Mouse (Mus musculus): ENCODE results near the gene Nploc4. TPM values are rescaled to one million over a fixed set of nuclear protein-coding genes. Genes with fewer than 3 reads are reported as not detected.
A peak's percentile ranks its signal among the peaks of the same experiment; 100 is the strongest.
"Not testable (repeated sequence)": the region's sequence is repeated elsewhere in the genome, so short reads cannot be mapped to it uniquely, and the experiment has no call there.

The Nploc4 gene
- total and polyA plus RNA-seq, 2 experiments = 24.6 to 58.9 TPM

DNA sequence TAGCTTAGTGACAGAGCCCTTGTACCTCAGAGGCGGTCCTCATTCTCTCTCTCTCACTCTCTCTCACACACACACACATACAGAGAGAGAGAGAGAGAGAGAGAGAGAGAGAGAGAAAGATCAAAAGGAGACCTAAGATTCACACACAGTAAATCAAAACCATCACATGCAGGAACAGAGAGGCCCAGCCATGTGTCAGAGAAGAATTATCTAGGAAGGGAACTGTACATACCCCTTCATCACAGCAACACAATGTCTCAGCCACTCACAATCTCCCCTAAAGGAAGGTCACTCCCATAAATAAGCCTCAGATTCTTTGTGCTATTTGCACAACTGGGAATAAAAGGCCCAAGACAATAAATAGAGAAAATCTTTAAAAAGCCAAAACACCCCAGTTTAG is 18.9 kb downstream of the Nploc4 start:
- Histone ChIP-seq H3K27me3 (ENCODE audit: control insufficient read depth, insufficient read depth, low read length) (no peaks in the 10 kb centered on the region), H3K4me3 (ENCODE audit: insufficient read depth, low read depth, low read length) (no peak overlapping the region), H3K79me2 (ENCODE audit: control insufficient read depth, insufficient read depth, low read length) (peaks cover 10% of the 10 kb centered on the region; the same call in 1 of the 2 replicates), H3K36me3 (ENCODE audit: control insufficient read depth, insufficient read depth, low read length) (peaks cover 55% of the 10 kb centered on the region), H3K4me1 (ENCODE audit: control insufficient read depth, insufficient read depth, low read length) (peaks cover 21% of the 10 kb centered on the region), H3K9ac (ENCODE audit: low read depth, low read length) (no peak overlapping the region), H3K27ac (replicated peaks; ENCODE audit: insufficient read depth, low read depth, low read length) (no peak overlapping the region)
- TF ChIP-seq POLR2A (IDR thresholded peaks at IDR 0.05; ENCODE audit: extremely low read depth, insufficient read depth, low read length) (no peak), CTCF (IDR thresholded peaks at IDR 0.05; ENCODE audit: low read depth, low read length) (no peak)
- DNase-seq (ENCODE audit: extremely low read depth, low read depth, low spot score) = no peak
- WGBS = 100% methylated on average over 1 of the region's 1 CpGs

DNA sequence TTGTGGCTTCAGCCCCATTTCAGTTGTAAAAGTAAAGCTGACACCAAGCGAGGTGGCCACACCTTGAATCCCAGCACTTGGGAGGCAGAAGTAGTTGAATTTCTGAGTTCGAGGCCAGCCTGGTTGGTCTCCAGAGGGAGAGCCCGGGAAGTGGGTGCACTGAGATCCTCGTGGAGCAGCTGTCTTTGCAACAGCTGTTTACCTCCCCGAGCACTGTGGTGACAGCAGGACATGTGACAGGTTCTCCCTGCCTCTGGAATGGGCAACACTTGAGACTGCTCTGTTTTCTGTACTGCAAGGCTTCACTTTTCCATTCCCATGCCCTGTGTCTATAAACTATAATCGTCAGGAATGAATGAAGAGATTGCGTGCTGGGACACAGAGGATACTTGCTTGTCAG is 19.7 kb downstream of the Nploc4 start:
- no peak overlapping the region for H3K9ac ChIP-seq (ENCODE audit: low read depth, low read length)
- no peaks in the 10 kb centered on the region for H3K27me3 ChIP-seq (ENCODE audit: control insufficient read depth, insufficient read depth, low read length)
- H3K36me3 ChIP-seq (ENCODE audit: control insufficient read depth, insufficient read depth, low read length) = peaks cover 61% of the 10 kb centered on the region
- no peak for TF ChIP-seq POLR2A (IDR thresholded peaks at IDR 0.05; ENCODE audit: extremely low read depth, insufficient read depth, low read length)
- no peak for TF ChIP-seq CTCF (IDR thresholded peaks at IDR 0.05; ENCODE audit: low read depth, low read length)
- WGBS = 87% methylated on average over 7 of the region's 7 CpGs
- H3K4me3 ChIP-seq (ENCODE audit: insufficient read depth, low read depth, low read length) = no peak overlapping the region
- H3K79me2 ChIP-seq (ENCODE audit: control insufficient read depth, insufficient read depth, low read length) = peaks cover 10% of the 10 kb centered on the region; the same call in 1 of the 2 replicates
- peaks cover 17% of the 10 kb centered on the region for H3K4me1 ChIP-seq (ENCODE audit: control insufficient read depth, insufficient read depth, low read length)
- DNase-seq (ENCODE audit: extremely low read depth, low read depth, low spot score) = no peak
- H3K27ac ChIP-seq (replicated peaks; ENCODE audit: insufficient read depth, low read depth, low read length) = no peak overlapping the region

DNA sequence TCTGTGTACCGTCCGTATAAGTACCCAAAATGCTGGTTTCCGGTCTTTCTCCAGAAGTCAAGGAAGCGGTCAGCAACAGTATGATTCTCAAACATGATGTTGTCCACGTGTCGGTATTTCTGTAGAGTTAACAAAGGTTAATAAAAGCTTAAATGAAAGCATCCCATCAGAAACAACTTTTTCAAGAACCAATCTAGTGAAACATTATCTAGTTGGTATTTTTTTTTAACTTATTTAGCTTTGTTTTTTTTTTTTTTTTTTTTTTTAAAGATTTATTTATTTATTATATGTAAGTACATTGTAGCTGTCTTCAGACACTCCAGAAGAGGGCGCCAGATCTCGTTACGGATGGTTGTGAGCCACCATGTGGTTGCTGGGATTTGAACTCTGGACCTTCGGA is 23.9 kb downstream of the Nploc4 start:
- not testable (repeated sequence) for H3K27ac ChIP-seq (replicated peaks; ENCODE audit: insufficient read depth, low read depth, low read length); H3K79me2 ChIP-seq (ENCODE audit: control insufficient read depth, insufficient read depth, low read length); H3K4me1 ChIP-seq (ENCODE audit: control insufficient read depth, insufficient read depth, low read length); H3K27me3 ChIP-seq (ENCODE audit: control insufficient read depth, insufficient read depth, low read length); H3K9ac ChIP-seq (ENCODE audit: low read depth, low read length); H3K4me3 ChIP-seq (ENCODE audit: insufficient read depth, low read depth, low read length); DNase-seq (ENCODE audit: extremely low read depth, low read depth, low spot score)
- peaks cover 76% of the 10 kb centered on the region for H3K36me3 ChIP-seq (ENCODE audit: control insufficient read depth, insufficient read depth, low read length)
- TF ChIP-seq CTCF (IDR thresholded peaks at IDR 0.05; ENCODE audit: low read depth, low read length) = 0 out of 2 replicates have a peak, but pooled peaks have one; percentile 0
- WGBS = 97% methylated on average over 7 of the region's 10 CpGs

DNA sequence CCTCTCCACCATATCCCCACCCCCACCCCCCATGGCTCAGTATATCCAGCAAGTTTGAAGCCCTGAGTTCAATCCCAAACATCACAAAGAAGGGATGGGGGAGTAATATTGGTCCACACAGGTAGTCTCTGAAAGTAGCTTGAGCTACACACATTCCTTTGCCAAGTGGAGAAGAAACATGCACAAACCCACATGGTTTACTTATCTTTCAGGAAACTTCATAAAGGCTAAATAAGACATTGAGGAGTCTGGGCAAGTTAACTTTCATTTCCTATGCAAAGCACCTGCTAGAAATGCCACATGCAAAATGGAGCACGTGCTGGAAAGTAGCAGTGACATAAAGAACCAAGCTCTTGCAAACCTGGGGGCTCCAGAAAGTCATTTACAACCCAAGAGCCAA is 31.1 kb downstream of the Nploc4 start:
- peaks cover 8% of the 10 kb centered on the region; the same call in 1 of the 2 replicates for H3K79me2 ChIP-seq (ENCODE audit: control insufficient read depth, insufficient read depth, low read length)
- no peak overlapping the region for H3K4me3 ChIP-seq (ENCODE audit: insufficient read depth, low read depth, low read length)
- 84% methylated on average over 1 of the region's 1 CpGs for WGBS
- H3K27me3 ChIP-seq (ENCODE audit: control insufficient read depth, insufficient read depth, low read length) = no peaks in the 10 kb centered on the region
- H3K36me3 ChIP-seq (ENCODE audit: control insufficient read depth, insufficient read depth, low read length) = peaks cover 88% of the 10 kb centered on the region
- no peak for TF ChIP-seq POLR2A (IDR thresholded peaks at IDR 0.05; ENCODE audit: extremely low read depth, insufficient read depth, low read length)
- TF ChIP-seq CTCF (IDR thresholded peaks at IDR 0.05; ENCODE audit: low read depth, low read length) = no peak
- no peaks in the 10 kb centered on the region for H3K4me1 ChIP-seq (ENCODE audit: control insufficient read depth, insufficient read depth, low read length)
- H3K9ac ChIP-seq (ENCODE audit: low read depth, low read length) = no peak overlapping the region
- H3K27ac ChIP-seq (replicated peaks; ENCODE audit: insufficient read depth, low read depth, low read length) = no peak overlapping the region
- no peak for DNase-seq (ENCODE audit: extremely low read depth, low read depth, low spot score)

DNA sequence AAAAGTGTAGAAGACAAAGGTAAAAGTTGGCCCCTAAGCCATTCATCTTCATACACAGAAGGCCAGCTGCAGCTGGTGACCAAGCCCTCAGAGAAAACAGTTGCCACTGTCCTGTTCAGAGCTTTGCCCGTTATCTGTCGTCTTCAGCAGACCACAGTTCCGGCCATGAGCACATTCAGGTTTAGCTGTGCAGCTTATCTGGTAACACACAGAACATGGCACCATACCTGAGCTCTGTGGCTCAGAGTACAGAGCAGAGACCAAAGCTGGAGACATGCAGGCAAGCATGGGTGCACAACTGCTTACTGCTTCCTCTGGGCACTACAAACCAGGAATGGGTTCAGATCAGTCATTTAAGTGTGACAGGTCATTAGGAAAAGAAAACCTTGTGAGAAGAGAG is 31.6 kb downstream of the Nploc4 start:
- no peak overlapping the region for H3K9ac ChIP-seq (ENCODE audit: low read depth, low read length)
- H3K4me3 ChIP-seq (ENCODE audit: insufficient read depth, low read depth, low read length) = no peak overlapping the region
- H3K4me1 ChIP-seq (ENCODE audit: control insufficient read depth, insufficient read depth, low read length) = no peaks in the 10 kb centered on the region
- H3K36me3 ChIP-seq (ENCODE audit: control insufficient read depth, insufficient read depth, low read length) = peaks cover 89% of the 10 kb centered on the region
- H3K27me3 ChIP-seq (ENCODE audit: control insufficient read depth, insufficient read depth, low read length) = no peaks in the 10 kb centered on the region
- no peak overlapping the region for H3K27ac ChIP-seq (replicated peaks; ENCODE audit: insufficient read depth, low read depth, low read length)
- DNase-seq (ENCODE audit: extremely low read depth, low read depth, low spot score) = no peak
- peaks cover 8% of the 10 kb centered on the region; the same call in 1 of the 2 replicates for H3K79me2 ChIP-seq (ENCODE audit: control insufficient read depth, insufficient read depth, low read length)
- 93% methylated on average over 3 of the region's 3 CpGs for WGBS
- TF ChIP-seq POLR2A (IDR thresholded peaks at IDR 0.05; ENCODE audit: extremely low read depth, insufficient read depth, low read length) (no peak), CTCF (IDR thresholded peaks at IDR 0.05; ENCODE audit: low read depth, low read length) (no peak)

DNA sequence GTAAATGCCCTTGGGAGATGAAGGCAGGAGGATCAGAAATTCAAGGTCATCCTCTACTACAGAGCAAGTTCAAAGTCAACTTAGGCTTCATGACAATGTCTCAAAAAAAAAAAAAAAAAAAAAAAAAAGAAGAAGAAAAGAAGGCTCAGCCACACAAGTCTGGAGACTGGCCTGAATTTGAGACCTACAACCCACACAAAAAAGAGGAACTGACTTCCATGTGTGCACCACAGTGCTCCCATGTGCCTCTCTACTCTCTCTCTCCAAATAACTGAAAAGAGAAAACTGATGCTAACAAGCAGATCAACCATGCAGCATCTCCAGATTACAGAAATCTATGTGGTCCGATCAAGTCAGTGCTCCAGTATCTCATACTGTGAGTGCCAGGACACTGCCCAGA is 32.7 kb downstream of the Nploc4 start:
- Histone ChIP-seq H3K27me3 (ENCODE audit: control insufficient read depth, insufficient read depth, low read length) (no peaks in the 10 kb centered on the region), H3K4me1 (ENCODE audit: control insufficient read depth, insufficient read depth, low read length) (no peaks in the 10 kb centered on the region), H3K36me3 (ENCODE audit: control insufficient read depth, insufficient read depth, low read length) (peaks cover 86% of the 10 kb centered on the region), H3K4me3 (ENCODE audit: insufficient read depth, low read depth, low read length) (no peak overlapping the region), H3K27ac (replicated peaks; ENCODE audit: insufficient read depth, low read depth, low read length) (no peak overlapping the region), H3K9ac (ENCODE audit: low read depth, low read length) (no peak overlapping the region), H3K79me2 (ENCODE audit: control insufficient read depth, insufficient read depth, low read length) (peaks cover 8% of the 10 kb centered on the region; the same call in 1 of the 2 replicates)
- no peak for TF ChIP-seq CTCF (IDR thresholded peaks at IDR 0.05; ENCODE audit: low read depth, low read length)
- DNase-seq (ENCODE audit: extremely low read depth, low read depth, low spot score) = no peak
- WGBS = 96% methylated on average over 1 of the region's 1 CpGs
